Mouse (Mus musculus) hindbrain, embryonic 10.5 days (tissue): ENCODE results near the gene Ipo8. TPM values are rescaled to one million over a fixed set of nuclear protein-coding genes. Genes with fewer than 3 reads are reported as not detected.

Experiments used
- DNase-seq: peaks from one replicate; pipeline ENCODE4 v3.0.0-alpha.2; 2017; ENCODE audit warnings: low spot score
- H3K27ac ChIP-seq: fragments of 300-500 bp; sonication (generic); 2 replicates; pipeline ENCODE4 v1.5.1; 2016; ENCODE audit warnings: mild to moderate bottlenecking, moderate library complexity
- H3K27me3 ChIP-seq: fragments of 300-500 bp; sonication (generic); 2 replicates; pipeline ENCODE4 v1.6.1; 2016; ENCODE audit warnings: mild to moderate bottlenecking; ENCODE audit not compliant: poor library complexity, insufficient read depth, severe bottlenecking
- H3K36me3 ChIP-seq: fragments of 300-500 bp; sonication (generic); 2 replicates; pipeline ENCODE4 v1.6.1; 2016; ENCODE audit warnings: mild to moderate bottlenecking, moderate library complexity
- H3K4me1 ChIP-seq: fragments of 300-500 bp; sonication (generic); replicated peaks from 2 replicates; pipeline ENCODE4 v1.6.1; 2016; ENCODE audit warnings: mild to moderate bottlenecking
- H3K4me3 ChIP-seq: fragments of 300-500 bp; sonication (generic); 2 replicates; pipeline ENCODE4 v1.5.1; 2016; ENCODE audit warnings: mild to moderate bottlenecking, moderate library complexity
- H3K9me3 ChIP-seq: fragments of 300-500 bp; sonication (generic); 2 replicates; pipeline ENCODE4 v1.6.1; 2016; ENCODE audit warnings: mild to moderate bottlenecking, moderate library complexity
- WGBS: fragments of 180-500 bp; shearing (Covaris S2); methylation state at CpG from one replicate; pipeline ENCODE4 v1.1.7; 2016; 5-methylcytosine and 5-hydroxymethylcytosine counted together
- polyA plus RNA-seq: library from polyadenylated mRNA; unstranded; fragments of >200 nt; fragmentation: Nextera tagmentation; extraction: Ambion mirVana; gene quantifications from 2 replicates; pipeline ENCODE4 v1.2.1, GENCODE M21; 2016

The Ipo8 gene
- 24.0 and 32.8 TPM in 2 replicates for polyA plus RNA-seq

DNA sequence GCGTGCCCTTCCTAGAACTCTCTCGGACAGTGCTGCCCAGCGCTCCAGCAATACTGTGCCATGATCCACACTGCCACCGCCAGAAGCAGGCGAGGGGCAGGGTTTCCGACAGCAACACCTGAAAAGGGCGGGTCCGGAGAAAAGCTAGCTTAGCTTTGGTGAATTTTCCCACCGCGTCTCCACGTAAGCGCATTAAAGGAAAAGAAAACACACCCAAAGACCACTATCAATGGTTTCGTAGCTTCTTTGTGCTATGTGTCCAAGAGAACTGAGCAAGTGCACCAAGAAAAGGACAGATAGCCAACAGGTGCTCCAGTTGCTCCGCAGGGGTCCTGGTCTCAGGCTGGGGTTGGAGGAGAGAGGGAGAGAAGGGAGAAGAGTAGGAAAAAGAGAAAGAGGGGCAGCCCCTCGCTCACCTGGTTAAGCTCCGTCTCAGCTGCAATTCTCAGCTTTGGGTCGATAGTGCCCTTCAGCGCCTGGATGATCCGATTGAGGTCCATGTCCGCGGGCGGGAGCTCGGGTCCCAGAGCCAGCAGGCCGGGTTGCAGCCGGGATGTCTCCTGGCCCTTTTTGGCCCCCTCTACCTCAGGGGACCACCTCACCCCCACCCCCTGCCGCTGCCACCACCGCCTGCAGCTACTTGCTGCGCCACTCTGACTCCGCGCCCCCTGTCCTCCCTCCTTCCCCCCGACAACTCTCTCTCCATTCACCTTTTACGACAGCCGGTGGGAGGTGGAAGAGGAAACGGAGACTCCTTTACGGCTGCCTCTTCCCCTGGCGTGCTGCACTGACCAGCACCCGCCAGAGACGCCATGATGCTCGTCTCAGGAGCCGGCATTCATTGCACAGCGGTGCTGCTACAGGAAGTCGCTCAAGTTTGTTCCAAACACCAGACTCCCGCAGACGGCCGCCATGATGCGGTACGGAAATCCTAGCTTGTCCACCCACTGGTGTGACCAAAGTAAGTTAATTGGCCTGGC is at the start of gene Ipo8:
Gene Ipo8 (minus strand): TSS at position 720 of the 980 bp plus-strand sequence.
- Histone ChIP-seq H3K27me3 (no peaks in the 10 kb centered on the region), H3K36me3 (peaks cover 14% of the 10 kb centered on the region; the same call in 1 of the 2 replicates), H3K4me1 (peaks cover 21% of the 10 kb centered on the region), H3K9me3 (no peaks in the 10 kb centered on the region), H3K27ac (peak within 1 kb of the TSS; percentile 92), H3K4me3 (peak within 1 kb of the TSS; percentile 88)
- peak; percentile 94 for DNase-seq
- WGBS: under 1% methylated on average over 47 of the region's 47 CpGs

- WGBS: 90% methylated on average over 1 of the region's 1 CpGs
These were observed 42.6 kb upstream of the Ipo8 start for GRCm38 (mm10) chr6:148873911-148874310.

GRCm38 (mm10) chr6:148845629-148846028 is 14.4 kb upstream of the Ipo8 start:
- no peak overlapping the region for H3K4me3 ChIP-seq
- no peaks in the 10 kb centered on the region for H3K27me3 ChIP-seq
- no peaks in the 10 kb centered on the region for H3K4me1 ChIP-seq
- peaks cover 25% of the 10 kb centered on the region; the same call in 1 of the 2 replicates for H3K36me3 ChIP-seq
- no peaks in the 10 kb centered on the region for H3K9me3 ChIP-seq
- no peak overlapping the region for H3K27ac ChIP-seq
- DNase-seq: no peak

More at GRCm38 (mm10) chr6:148873911-148874310, 42.6 kb upstream of the Ipo8 start:
- Histone ChIP-seq H3K27ac (no peak overlapping the region), H3K4me1 (no peaks in the 10 kb centered on the region), H3K9me3 (no peaks in the 10 kb centered on the region), H3K36me3 (0 out of 2 replicates have a peak, but pooled peaks cover 5% of the 10 kb centered on the region), H3K4me3 (no peak overlapping the region), H3K27me3 (no peaks in the 10 kb centered on the region)
- DNase-seq: no peak

GRCm38 (mm10) chr6:148841760-148842159 is 10.5 kb upstream of the Ipo8 start:
- Histone ChIP-seq H3K27me3 (no peaks in the 10 kb centered on the region), H3K36me3 (0 out of 2 replicates have a peak, but pooled peaks cover 14% of the 10 kb centered on the region), H3K4me3 (no peak overlapping the region), H3K9me3 (no peaks in the 10 kb centered on the region), H3K27ac (no peak overlapping the region), H3K4me1 (no peaks in the 10 kb centered on the region)
- no peak for DNase-seq
- 96% methylated on average over 1 of the region's 1 CpGs for WGBS

DNA sequence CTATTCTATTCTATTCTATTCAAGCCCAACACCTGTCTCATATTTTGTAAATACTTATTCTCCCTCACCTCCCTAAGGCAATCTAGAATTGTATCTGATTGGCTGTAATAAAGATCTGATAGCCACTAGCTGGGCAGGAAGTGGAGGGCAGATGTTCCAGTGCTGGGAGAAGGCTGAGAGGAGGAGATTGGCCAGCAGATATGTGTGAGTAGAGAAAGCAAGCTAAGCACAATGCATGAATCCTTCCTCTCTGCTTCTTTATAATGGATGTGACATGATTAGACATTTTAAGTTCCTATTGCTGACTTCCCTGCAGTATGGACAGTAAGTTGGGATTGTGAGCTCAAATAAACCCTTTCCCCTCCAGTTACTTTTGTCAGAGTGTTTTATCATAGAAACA is 7.2 kb upstream of the Ipo8 start:
- 0 out of 2 replicates have a peak, but pooled peaks cover 14% of the 10 kb centered on the region for H3K36me3 ChIP-seq
- no peaks in the 10 kb centered on the region for H3K9me3 ChIP-seq
- no peaks in the 10 kb centered on the region for H3K27me3 ChIP-seq
- H3K27ac ChIP-seq: no peak overlapping the region
- no peaks in the 10 kb centered on the region for H3K4me1 ChIP-seq
- H3K4me3 ChIP-seq: no peak overlapping the region
- no peak for DNase-seq

GRCm38 (mm10) chr6:148831728-148832121 is 458 bp upstream of the Ipo8 start:
- Histone ChIP-seq H3K4me1 (peaks cover 21% of the 10 kb centered on the region), H3K36me3 (peaks cover 14% of the 10 kb centered on the region; the same call in 1 of the 2 replicates), H3K9me3 (no peaks in the 10 kb centered on the region), H3K27ac (peak overlapping the region; percentile 92), H3K27me3 (no peaks in the 10 kb centered on the region), H3K4me3 (peak overlapping the region; percentile 88)
- DNase-seq: no peak
- 33% methylated on average over 3 of the region's 3 CpGs for WGBS

DNA sequence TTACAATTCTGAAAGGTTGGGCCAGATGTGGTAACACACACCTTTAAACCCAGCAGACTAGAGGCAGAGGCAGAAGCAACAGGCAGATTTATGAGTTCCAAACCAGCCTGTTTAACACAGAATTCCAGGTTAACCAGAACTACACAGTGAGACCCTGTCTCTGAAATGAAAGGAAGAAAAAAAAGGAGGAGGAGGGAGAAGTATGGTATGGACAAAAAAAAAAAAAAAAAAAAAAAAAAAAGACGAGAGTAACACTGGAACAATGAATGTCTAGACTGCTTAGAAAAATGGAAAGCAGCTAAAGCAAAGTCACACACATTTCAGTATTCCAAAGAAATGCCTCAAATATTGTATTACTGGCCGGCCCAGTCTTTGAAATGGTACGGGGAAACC is 916 bp downstream of the Ipo8 start:
- no peaks in the 10 kb centered on the region for H3K9me3 ChIP-seq
- no peak for DNase-seq
- WGBS: 7% methylated on average over 3 of the region's 3 CpGs
- H3K4me3 ChIP-seq: peak overlapping the region; percentile 88
- H3K27ac ChIP-seq: peak overlapping the region; percentile 92
- H3K4me1 ChIP-seq: peaks cover 21% of the 10 kb centered on the region
- H3K27me3 ChIP-seq: no peaks in the 10 kb centered on the region
- peaks cover 14% of the 10 kb centered on the region; the same call in 1 of the 2 replicates for H3K36me3 ChIP-seq

- Histone ChIP-seq H3K9me3 (no peaks in the 10 kb centered on the region), H3K36me3 (peaks cover 23% of the 10 kb centered on the region), H3K27me3 (no peaks in the 10 kb centered on the region), H3K4me3 (no peak overlapping the region), H3K27ac (no peak overlapping the region), H3K4me1 (peaks cover 16% of the 10 kb centered on the region)
- WGBS: 84% methylated on average over 4 of the region's 4 CpGs
- DNase-seq: no peak
These were observed 5.1 kb downstream of the Ipo8 start for GRCm38 (mm10) chr6:148826119-148826518.

- Histone ChIP-seq H3K9me3 (no peaks in the 10 kb centered on the region), H3K4me1 (no peaks in the 10 kb centered on the region), H3K27ac (no peak overlapping the region), H3K36me3 (peaks cover 82% of the 10 kb centered on the region), H3K27me3 (no peaks in the 10 kb centered on the region), H3K4me3 (no peak overlapping the region)
- WGBS: 93% methylated on average over 4 of the region's 4 CpGs
- no peak for DNase-seq
These were observed 12.5 kb downstream of the Ipo8 start for GRCm38 (mm10) chr6:148818624-148819343.

- Histone ChIP-seq H3K9me3 (no peaks in the 10 kb centered on the region), H3K27ac (no peak overlapping the region), H3K36me3 (peaks cover 87% of the 10 kb centered on the region), H3K4me3 (no peak overlapping the region), H3K4me1 (no peaks in the 10 kb centered on the region), H3K27me3 (no peaks in the 10 kb centered on the region)
- 90% methylated on average over 5 of the region's 5 CpGs for WGBS
- no peak for DNase-seq
These were observed 14.5 kb downstream of the Ipo8 start for GRCm38 (mm10) chr6:148816751-148817150.

- no peak overlapping the region for H3K4me3 ChIP-seq
- no peak overlapping the region for H3K27ac ChIP-seq
- no peaks in the 10 kb centered on the region for H3K4me1 ChIP-seq
- DNase-seq: no peak
- H3K9me3 ChIP-seq: no peaks in the 10 kb centered on the region
- no peaks in the 10 kb centered on the region for H3K27me3 ChIP-seq
- peaks cover 89% of the 10 kb centered on the region for H3K36me3 ChIP-seq
- WGBS: 87% methylated on average over 2 of the region's 2 CpGs
These were observed 20.1 kb downstream of the Ipo8 start for GRCm38 (mm10) chr6:148811117-148811516.

- no peak overlapping the region for H3K27ac ChIP-seq
- DNase-seq: no peak
- no peaks in the 10 kb centered on the region for H3K4me1 ChIP-seq
- H3K4me3 ChIP-seq: no peak overlapping the region
- H3K9me3 ChIP-seq: no peaks in the 10 kb centered on the region
- WGBS: 88% methylated on average over 4 of the region's 4 CpGs
- H3K27me3 ChIP-seq: no peaks in the 10 kb centered on the region
- peaks cover 84% of the 10 kb centered on the region for H3K36me3 ChIP-seq
These were observed 31.5 kb downstream of the Ipo8 start for GRCm38 (mm10) chr6:148799773-148800172.

DNA sequence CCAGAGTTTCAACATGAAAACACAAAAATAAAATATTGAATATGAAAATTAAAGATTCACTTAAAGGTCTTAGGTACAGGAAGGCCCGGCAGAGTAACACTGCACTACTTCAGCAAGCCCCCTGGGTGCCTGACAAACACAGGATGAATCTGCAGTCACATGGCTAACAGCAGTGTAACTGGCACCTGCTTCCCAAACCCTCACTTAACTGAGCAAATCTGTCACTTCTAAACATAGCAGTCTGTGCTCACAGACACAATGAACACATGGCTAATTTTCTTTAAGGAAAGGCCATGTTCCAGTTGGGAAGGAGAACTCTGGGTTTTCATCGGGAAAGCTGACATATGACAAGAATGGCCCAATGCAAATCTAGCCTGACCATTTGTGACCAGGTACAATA is 36.1 kb downstream of the Ipo8 start:
- Histone ChIP-seq H3K27me3 (no peaks in the 10 kb centered on the region), H3K27ac (no peak overlapping the region)
- no peak for DNase-seq

More for the DNA sequence above, 36.1 kb downstream of the Ipo8 start:
- Histone ChIP-seq H3K36me3 (peaks cover 77% of the 10 kb centered on the region), H3K4me3 (no peak overlapping the region), H3K4me1 (no peaks in the 10 kb centered on the region), H3K9me3 (no peaks in the 10 kb centered on the region)
- 96% methylated on average over 2 of the region's 2 CpGs for WGBS
